Mouse (Mus musculus): ENCODE measurements around the gene P2rx5. TPM values are rescaled to one million over a fixed set of nuclear protein-coding genes. Genes with fewer than 3 reads are reported as not detected.

P2rx5 gene
- 0.54 and 1.00 TPM in 2 replicates for polyA plus RNA-seq (2012; rRNA removed)

DNA sequence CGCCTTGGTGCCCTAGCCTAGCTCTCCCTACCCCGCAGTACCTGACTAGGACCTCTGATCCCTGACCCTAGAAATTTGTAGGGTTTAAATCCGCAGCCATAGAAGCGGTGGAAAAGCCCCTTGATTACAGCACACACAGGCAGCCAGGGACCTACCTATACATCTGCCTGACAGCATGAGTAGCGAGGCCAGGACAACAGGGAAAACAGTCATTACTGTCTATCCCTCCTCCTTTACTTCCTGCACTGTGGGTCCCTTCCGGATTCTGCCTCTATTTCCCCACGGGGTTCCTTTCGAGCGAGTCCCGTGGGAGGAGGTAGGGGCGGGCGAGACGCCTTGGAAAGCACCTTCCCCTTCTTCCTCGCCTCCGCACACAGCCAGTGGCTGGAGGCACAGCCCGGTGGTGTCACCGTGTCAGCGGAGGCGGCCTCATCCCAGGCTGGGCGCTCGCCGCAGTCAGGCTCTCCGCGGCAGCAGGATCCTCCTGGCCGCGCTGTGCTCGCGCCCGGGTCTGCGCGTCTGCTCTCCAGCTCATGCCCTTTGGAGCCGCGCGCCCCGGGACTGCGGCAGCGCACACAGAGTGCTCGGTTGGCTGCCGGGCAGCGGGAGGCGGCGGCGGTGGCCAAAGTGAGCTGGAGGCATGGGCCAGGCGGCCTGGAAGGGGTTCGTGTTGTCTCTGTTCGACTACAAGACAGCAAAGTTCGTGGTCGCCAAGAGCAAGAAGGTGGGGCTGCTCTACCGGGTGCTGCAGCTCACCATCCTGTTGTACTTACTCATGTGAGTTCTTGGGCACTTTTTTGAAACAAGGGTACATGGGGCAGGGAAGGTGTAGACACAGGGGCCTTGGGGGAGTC is at the start of gene P2rx5:
TSS of gene P2rx5 (plus strand) at position 465 of the 854 bp plus-strand sequence.
- H3K27me3 ChIP-seq (ENCODE audit: control insufficient read depth, insufficient read depth, low read length) = no peaks in the 10 kb centered on the region
- peaks cover 9% of the 10 kb centered on the region for H3K4me1 ChIP-seq (ENCODE audit: control insufficient read depth, insufficient read depth, low read length)
- H3K27ac ChIP-seq (ENCODE audit: control insufficient read depth, insufficient read depth, low read depth, low read length) = no peak within 1 kb of the TSS
- no peaks in the 10 kb centered on the region for H3K36me3 ChIP-seq (ENCODE audit: control insufficient read depth, insufficient read depth, low read length)
- TF ChIP-seq CTCF (IDR thresholded peaks at IDR 0.05; ENCODE audit: control insufficient read depth, insufficient read depth, insufficient replicate concordance, low read depth, low read length) = no peak
- TF ChIP-seq POLR2A (IDR thresholded peaks at IDR 0.05; ENCODE audit: control insufficient read depth, low read depth, low read length) = no peak
- peak within 1 kb of the TSS; percentile 62 for H3K4me3 ChIP-seq (ENCODE audit: control insufficient read depth, low read depth, low read length)

DNA sequence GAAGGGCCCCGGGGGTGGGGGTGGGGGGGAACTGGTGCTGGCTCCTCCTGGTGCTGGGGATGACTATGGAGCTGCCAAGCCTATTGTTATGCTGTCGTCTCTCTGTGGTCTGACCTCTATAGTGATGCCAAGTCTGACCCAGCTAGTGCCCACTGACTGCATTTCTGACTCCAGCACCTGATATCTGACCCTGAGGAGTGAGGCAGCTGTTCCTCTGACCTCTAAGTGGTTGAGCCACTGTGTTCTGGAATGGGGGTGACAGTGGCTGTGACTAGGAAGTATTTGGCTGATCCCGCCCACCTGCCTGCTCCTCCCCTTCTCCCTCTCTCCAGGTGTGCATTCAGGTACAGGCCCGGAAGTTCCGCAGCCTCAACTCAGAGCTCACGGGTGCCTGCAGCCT is 48.8 kb upstream of the P2rx5 start:
- no peaks in the 10 kb centered on the region for H3K4me1 ChIP-seq (ENCODE audit: control insufficient read depth, insufficient read depth, low read length)
- H3K4me3 ChIP-seq (ENCODE audit: control insufficient read depth, low read depth, low read length) = no peak overlapping the region
- TF ChIP-seq POLR2A (IDR thresholded peaks at IDR 0.05; ENCODE audit: control insufficient read depth, low read depth, low read length) = no peak
- TF ChIP-seq CTCF (IDR thresholded peaks at IDR 0.05; ENCODE audit: control insufficient read depth, insufficient read depth, insufficient replicate concordance, low read depth, low read length) = no peak
- H3K27ac ChIP-seq (ENCODE audit: control insufficient read depth, insufficient read depth, low read depth, low read length) = no peak overlapping the region
- H3K27me3 ChIP-seq (ENCODE audit: control insufficient read depth, insufficient read depth, low read length) = no peaks in the 10 kb centered on the region
- H3K36me3 ChIP-seq (ENCODE audit: control insufficient read depth, insufficient read depth, low read length) = no peaks in the 10 kb centered on the region

DNA sequence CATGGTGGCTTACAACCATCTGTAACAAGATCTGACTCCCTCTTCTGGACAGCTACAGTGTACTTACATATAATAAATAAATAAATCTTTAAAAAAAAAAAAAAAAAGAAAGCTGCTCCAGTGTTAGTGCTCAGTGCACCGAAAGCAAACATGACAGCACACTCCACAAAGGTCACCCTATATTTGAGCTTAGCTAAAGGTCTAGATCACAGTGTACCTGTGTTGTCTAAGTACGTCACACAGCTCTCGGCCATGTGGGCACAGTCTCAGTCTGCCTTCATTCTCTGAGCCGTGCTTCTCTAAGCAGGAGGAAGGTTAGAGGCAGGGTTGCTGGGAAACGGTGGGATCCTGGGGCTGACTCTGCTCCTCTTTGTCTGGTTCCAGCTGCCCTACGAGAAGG is 33.7 kb upstream of the P2rx5 start:
- H3K36me3 ChIP-seq (ENCODE audit: control insufficient read depth, insufficient read depth, low read length) = no peaks in the 10 kb centered on the region
- peaks cover 2% of the 10 kb centered on the region; the same call in 1 of the 2 replicates for H3K4me1 ChIP-seq (ENCODE audit: control insufficient read depth, insufficient read depth, low read length)
- TF ChIP-seq CTCF (IDR thresholded peaks at IDR 0.05; ENCODE audit: control insufficient read depth, insufficient read depth, insufficient replicate concordance, low read depth, low read length) (no peak), POLR2A (IDR thresholded peaks at IDR 0.05; ENCODE audit: control insufficient read depth, low read depth, low read length) (no peak)
- no peak overlapping the region for H3K4me3 ChIP-seq (ENCODE audit: control insufficient read depth, low read depth, low read length)
- H3K27me3 ChIP-seq (ENCODE audit: control insufficient read depth, insufficient read depth, low read length) = no peaks in the 10 kb centered on the region
- H3K27ac ChIP-seq (ENCODE audit: control insufficient read depth, insufficient read depth, low read depth, low read length) = no peak overlapping the region

- H3K27ac ChIP-seq (ENCODE audit: control insufficient read depth, insufficient read depth, low read depth, low read length) = no peak overlapping the region
- H3K4me3 ChIP-seq (ENCODE audit: control insufficient read depth, low read depth, low read length) = no peak overlapping the region
- TF ChIP-seq POLR2A (IDR thresholded peaks at IDR 0.05; ENCODE audit: control insufficient read depth, low read depth, low read length) (no peak), CTCF (IDR thresholded peaks at IDR 0.05; ENCODE audit: control insufficient read depth, insufficient read depth, insufficient replicate concordance, low read depth, low read length) (peak; percentile 29; the same call in 1 of the 2 replicates)
- H3K27me3 ChIP-seq (ENCODE audit: control insufficient read depth, insufficient read depth, low read length) = no peaks in the 10 kb centered on the region
- H3K4me1 ChIP-seq (ENCODE audit: control insufficient read depth, insufficient read depth, low read length) = no peaks in the 10 kb centered on the region
- H3K36me3 ChIP-seq (ENCODE audit: control insufficient read depth, insufficient read depth, low read length) = peaks cover 2% of the 10 kb centered on the region; the same call in 1 of the 2 replicates
Measured at GRCm38 (mm10) chr11:73131020-73131419, 29.2 kb upstream of the P2rx5 start.

GRCm38 (mm10) chr11:73132999-73133398 is 27.2 kb upstream of the P2rx5 start:
- no peak for TF ChIP-seq CTCF (IDR thresholded peaks at IDR 0.05; ENCODE audit: control insufficient read depth, insufficient read depth, insufficient replicate concordance, low read depth, low read length)
- no peak for TF ChIP-seq POLR2A (IDR thresholded peaks at IDR 0.05; ENCODE audit: control insufficient read depth, low read depth, low read length)
- Histone ChIP-seq H3K36me3 (ENCODE audit: control insufficient read depth, insufficient read depth, low read length) (peaks cover 5% of the 10 kb centered on the region), H3K27ac (ENCODE audit: control insufficient read depth, insufficient read depth, low read depth, low read length) (no peak overlapping the region), H3K27me3 (ENCODE audit: control insufficient read depth, insufficient read depth, low read length) (no peaks in the 10 kb centered on the region), H3K4me1 (ENCODE audit: control insufficient read depth, insufficient read depth, low read length) (peaks cover 6% of the 10 kb centered on the region), H3K4me3 (ENCODE audit: control insufficient read depth, low read depth, low read length) (no peak overlapping the region)

DNA sequence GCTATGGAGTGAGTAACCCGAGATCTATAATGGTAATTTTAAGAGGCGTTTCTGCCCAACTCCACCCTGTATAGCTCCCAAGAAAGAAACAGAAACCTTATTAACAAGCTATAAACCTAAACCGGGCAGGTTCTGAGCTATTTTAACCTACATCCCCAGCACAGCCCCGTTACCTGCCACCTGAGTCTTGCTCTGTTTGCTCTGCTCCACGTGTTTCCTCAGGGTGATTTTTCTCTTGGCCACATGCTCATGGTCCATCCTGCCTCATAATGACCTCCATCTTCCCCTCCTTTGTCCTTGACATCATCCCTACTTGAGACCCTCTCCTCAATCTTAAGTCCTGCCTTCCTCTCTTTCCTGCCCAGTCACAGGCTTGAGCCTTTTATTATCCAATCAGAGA is 26.0 kb upstream of the P2rx5 start:
- Histone ChIP-seq H3K36me3 (ENCODE audit: control insufficient read depth, insufficient read depth, low read length) (peaks cover 5% of the 10 kb centered on the region), H3K4me3 (ENCODE audit: control insufficient read depth, low read depth, low read length) (peak overlapping the region; percentile 44)

GRCm38 (mm10) chr11:73136587-73136986 is 23.6 kb upstream of the P2rx5 start:
- peaks cover 8% of the 10 kb centered on the region for H3K4me1 ChIP-seq (ENCODE audit: control insufficient read depth, insufficient read depth, low read length)
- no peak overlapping the region for H3K27ac ChIP-seq (ENCODE audit: control insufficient read depth, insufficient read depth, low read depth, low read length)
- TF ChIP-seq POLR2A (IDR thresholded peaks at IDR 0.05; ENCODE audit: control insufficient read depth, low read depth, low read length) = no peak
- no peak for TF ChIP-seq CTCF (IDR thresholded peaks at IDR 0.05; ENCODE audit: control insufficient read depth, insufficient read depth, insufficient replicate concordance, low read depth, low read length)
- peaks cover 5% of the 10 kb centered on the region for H3K36me3 ChIP-seq (ENCODE audit: control insufficient read depth, insufficient read depth, low read length)
- no peaks in the 10 kb centered on the region for H3K27me3 ChIP-seq (ENCODE audit: control insufficient read depth, insufficient read depth, low read length)
- H3K4me3 ChIP-seq (ENCODE audit: control insufficient read depth, low read depth, low read length) = peak overlapping the region; percentile 95

More for the DNA sequence above, 26.0 kb upstream of the P2rx5 start:
- TF ChIP-seq CTCF (IDR thresholded peaks at IDR 0.05; ENCODE audit: control insufficient read depth, insufficient read depth, insufficient replicate concordance, low read depth, low read length) (no peak), POLR2A (IDR thresholded peaks at IDR 0.05; ENCODE audit: control insufficient read depth, low read depth, low read length) (no peak)
- Histone ChIP-seq H3K27ac (ENCODE audit: control insufficient read depth, insufficient read depth, low read depth, low read length) (no peak overlapping the region), H3K27me3 (ENCODE audit: control insufficient read depth, insufficient read depth, low read length) (no peaks in the 10 kb centered on the region), H3K4me1 (ENCODE audit: control insufficient read depth, insufficient read depth, low read length) (peaks cover 8% of the 10 kb centered on the region)
